Mouse (Mus musculus) liver, embryonic 12.5 days (tissue): ENCODE measurements around the gene Kcnma1. TPM values are rescaled to one million over a fixed set of nuclear protein-coding genes. Genes with fewer than 3 reads are reported as not detected.

Experiments used
- polyA plus RNA-seq: library from polyadenylated mRNA; unstranded; fragments of >200 nt; fragmentation: Nextera tagmentation; extraction: Ambion mirVana; gene quantifications from 2 replicates; pipeline ENCODE4 v1.2.1, GENCODE M21; 2016

Gene Kcnma1
- polyA plus RNA-seq, 1 experiment from 2014 or later: not detected

Other genes with a start within 250 kb of the Kcnma1 start
- gene Dlg5, start 231.4 kb upstream of the Kcnma1 start, polyA plus RNA-seq: 2.2 and 3.2 TPM in 2 replicates